Mouse (Mus musculus) G1E (cell line): ENCODE data around the gene Rpl41.

Experiments
- CTCF ChIP-seq: IDR thresholded peaks from 2 replicates; pipeline ENCODE4 v1.5.1; 2012; ENCODE audit warnings: low read depth, low read length, inconsistent platforms, mixed read lengths
- GATA1 ChIP-seq: IDR thresholded peaks from 2 replicates; pipeline ENCODE4 v1.6.1; 2012; ENCODE audit warnings: borderline replicate concordance, low read length, inconsistent platforms, mixed read lengths
- GATA2 ChIP-seq: IDR thresholded peaks from 2 replicates; pipeline ENCODE4 v1.6.1; 2012; ENCODE audit warnings: low read depth, low read length, inconsistent platforms, borderline replicate concordance
- POLR2AphosphoS5 ChIP-seq: IDR thresholded peaks from 2 replicates; pipeline ENCODE4 v1.6.1; 2012; ENCODE audit warnings: low read depth, low read length, inconsistent platforms; ENCODE audit not compliant: insufficient replicate concordance
- TAL1 ChIP-seq: conservative IDR thresholded peaks from 2 replicates; pipeline ENCODE4 v1.6.1; 2012; ENCODE audit warnings: low read depth, low read length, inconsistent platforms, mixed read lengths

GRCm38 (mm10) chr10:128556286-128556685 lies 7.2 kb upstream of the Rpl41 start:
- TF ChIP-seq CTCF: no peak
- no peak for TF ChIP-seq GATA1
- no peak for TF ChIP-seq POLR2AphosphoS5
- TF ChIP-seq TAL1: no peak
- TF ChIP-seq GATA2: no peak
